1 mouse cellular context compared by ENCODE assay signal in genomic region chr9:119149601-119150000, GRCm38 (mm10).
TF ChIP-seq lines count a peak whose summit lies in the region.

No protein-coding gene starts in this region.

TF ChIP-seq in MEL, 35 proteins besides CTCF, POLR2A, EP300 and RAD21 (continued from another document):
- TF ChIP-seq GABPA (IDR thresholded peaks at IDR 0.05; ENCODE audit: low read depth, low read length) (no peak), MAZ (IDR thresholded peaks at IDR 0.05; ENCODE audit: low read depth, low read length) (no peak), HCFC1 (IDR thresholded peaks at IDR 0.05; ENCODE audit: low read depth, low read length) (no peak), MYC (IDR thresholded peaks at IDR 0.05; ENCODE audit: low read depth, low read length) (no peak), UBTF (IDR thresholded peaks at IDR 0.05; ENCODE audit: borderline replicate concordance, insufficient read depth, low read depth, low read length) (no peak), SMC3 (IDR thresholded peaks at IDR 0.05; ENCODE audit: low read depth, low read length) (peak; percentile 20; the same call in 1 of the 2 replicates), MXI1 (IDR thresholded peaks at IDR 0.05; ENCODE audit: low read depth, low read length) (peak; percentile 58), NRF1 (IDR thresholded peaks at IDR 0.05; ENCODE audit: insufficient read depth, low read depth, low read length, poor library complexity, severe bottlenecking) (no peak), SIN3A (IDR thresholded peaks at IDR 0.05; ENCODE audit: low read length) (peak; percentile 62), E2F4 (IDR thresholded peaks at IDR 0.05; ENCODE audit: borderline replicate concordance, low read depth, low read length) (no peak), RCOR1 (IDR thresholded peaks at IDR 0.05; ENCODE audit: low read depth, low read length) (no peak)
